Mouse (Mus musculus) heart, postnatal 0 days (tissue): ENCODE measurements around the gene Slf2.

ENCODE experiments used
- CTCF ChIP-seq: IDR thresholded peaks from 2 replicates; pipeline ENCODE4 v1.5.1; 2016; ENCODE audit warnings: antibody characterized with exemption, control low read depth, low read depth
- EP300 ChIP-seq: IDR thresholded peaks from 2 replicates; pipeline ENCODE4 v1.6.1; 2016; ENCODE audit warnings: antibody characterized with exemption, low read depth

- TF ChIP-seq EP300 (no peak), CTCF (no peak)
Observed at GRCm38 (mm10) chr19:44898646-44899045, 32.3 kb upstream of the Slf2 start.
